Mouse (Mus musculus) right cerebral cortex, postnatal 36 days (tissue): Measurements from ENCODE around the gene Pdap1.
"Not testable (repeated sequence)": the region's sequence is repeated elsewhere in the genome, so short reads cannot be mapped to it uniquely, and the experiment has no call there.

ENCODE experiments used
- DNase-seq, 2 experiments: peaks; one replicate each; pipeline ENCODE4 v3.0.0; 2022; ENCODE audit warnings: low spot score in 2 of 2, mixed read lengths in 1 of 2

Gene Pdap1

DNA sequence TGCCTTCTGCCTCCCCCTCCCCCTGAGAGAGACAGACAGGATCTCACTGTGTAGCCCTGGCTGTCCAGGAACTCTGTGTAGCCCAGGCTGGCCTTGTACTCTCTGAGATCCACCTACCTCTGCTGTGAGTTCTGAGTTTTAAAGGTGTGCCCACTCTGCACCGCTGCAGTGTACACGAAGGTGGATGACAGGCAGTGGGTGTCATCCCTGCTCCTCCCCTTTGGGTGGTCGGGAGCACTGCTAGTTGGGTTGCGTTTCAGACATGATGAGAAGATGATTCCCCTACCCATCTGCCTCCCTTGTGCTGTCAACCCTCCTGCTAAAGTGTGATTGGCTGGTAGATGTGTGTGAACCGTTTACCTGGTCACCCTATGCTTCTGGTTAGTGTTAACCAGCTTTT is 21.6 kb downstream of the Pdap1 start:
- DNase-seq: no peak

DNA sequence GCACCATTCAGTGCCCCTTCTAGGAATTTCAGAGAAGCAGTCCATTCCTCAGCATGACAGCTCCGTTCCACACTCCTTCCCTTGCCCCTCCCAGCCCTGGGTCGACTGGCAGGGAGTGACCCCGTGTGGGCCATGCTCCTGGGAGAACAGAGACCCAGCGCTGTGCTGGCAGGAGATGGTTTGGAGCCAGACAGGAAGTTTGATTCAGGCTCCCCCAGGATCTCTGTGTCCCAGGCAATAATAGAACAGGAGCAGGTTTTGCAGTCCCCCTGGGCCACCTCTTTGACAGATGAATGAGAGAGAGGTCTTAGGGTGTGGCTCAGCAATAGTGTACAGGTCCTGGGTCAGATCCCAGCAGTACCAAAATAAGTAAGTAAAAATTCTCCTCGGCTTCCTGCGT is 22.0 kb downstream of the Pdap1 start:
- no peak for DNase-seq

DNA sequence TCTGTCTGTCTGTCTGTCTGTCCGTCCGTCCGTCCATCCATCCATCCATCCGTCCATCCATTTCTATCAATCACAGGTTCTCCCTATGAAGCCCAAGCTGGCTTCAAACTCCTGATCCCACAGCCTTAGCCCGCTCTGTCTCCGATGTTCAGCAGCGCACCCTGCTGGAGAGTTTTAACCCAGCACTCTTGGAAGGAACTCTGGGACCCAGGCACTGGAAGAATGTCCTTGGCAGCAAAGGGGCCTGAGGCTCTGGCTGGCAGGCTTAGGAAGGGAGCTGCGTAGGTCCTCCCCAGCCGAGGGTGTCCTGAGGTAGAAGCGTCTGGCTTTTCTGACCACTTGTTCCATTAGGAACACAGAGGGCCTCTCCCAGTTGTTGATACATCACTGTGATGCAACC is 23.1 kb downstream of the Pdap1 start:
- DNase-seq: no peak

DNA sequence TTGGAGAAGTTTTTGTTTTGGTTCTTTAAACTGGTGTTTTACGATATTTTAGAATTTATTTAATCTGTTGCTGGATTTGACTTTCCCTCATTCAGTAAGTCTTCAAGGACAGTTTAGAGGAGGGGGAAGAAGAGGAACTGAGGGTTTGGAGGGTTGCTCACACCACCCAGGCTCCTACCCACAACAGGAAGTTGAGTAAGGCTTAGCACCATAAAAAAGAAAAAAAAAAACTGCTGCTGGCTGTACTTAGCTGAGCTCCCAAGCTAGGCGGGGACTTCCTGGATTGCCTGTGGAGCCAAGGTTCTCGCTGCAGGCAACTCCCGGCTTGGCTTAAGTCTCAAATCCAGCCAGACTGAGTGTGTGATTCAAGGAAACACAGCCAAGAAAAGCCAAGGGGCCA is 23.7 kb downstream of the Pdap1 start:
- no peak for DNase-seq

DNA sequence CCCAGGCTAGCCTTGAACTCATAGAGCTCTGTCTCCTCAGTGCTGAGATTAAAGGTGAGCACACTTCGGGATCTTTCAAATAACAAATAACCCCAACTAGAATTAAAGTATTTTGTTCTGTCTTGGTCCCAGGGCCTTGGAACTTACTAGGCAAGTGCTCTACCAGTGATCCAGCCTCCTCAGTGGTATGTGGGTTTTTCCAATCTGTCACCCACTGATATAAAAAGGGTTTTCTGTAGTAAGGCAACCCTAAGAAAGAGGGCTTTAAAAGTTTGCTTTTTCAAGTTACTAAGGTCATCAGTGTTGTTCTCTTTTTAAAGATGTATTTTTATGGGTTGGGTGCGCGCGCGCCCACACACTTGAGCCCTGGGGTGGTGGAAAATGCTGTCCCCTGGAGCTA is 24.3 kb downstream of the Pdap1 start:
- no peak for DNase-seq

DNA sequence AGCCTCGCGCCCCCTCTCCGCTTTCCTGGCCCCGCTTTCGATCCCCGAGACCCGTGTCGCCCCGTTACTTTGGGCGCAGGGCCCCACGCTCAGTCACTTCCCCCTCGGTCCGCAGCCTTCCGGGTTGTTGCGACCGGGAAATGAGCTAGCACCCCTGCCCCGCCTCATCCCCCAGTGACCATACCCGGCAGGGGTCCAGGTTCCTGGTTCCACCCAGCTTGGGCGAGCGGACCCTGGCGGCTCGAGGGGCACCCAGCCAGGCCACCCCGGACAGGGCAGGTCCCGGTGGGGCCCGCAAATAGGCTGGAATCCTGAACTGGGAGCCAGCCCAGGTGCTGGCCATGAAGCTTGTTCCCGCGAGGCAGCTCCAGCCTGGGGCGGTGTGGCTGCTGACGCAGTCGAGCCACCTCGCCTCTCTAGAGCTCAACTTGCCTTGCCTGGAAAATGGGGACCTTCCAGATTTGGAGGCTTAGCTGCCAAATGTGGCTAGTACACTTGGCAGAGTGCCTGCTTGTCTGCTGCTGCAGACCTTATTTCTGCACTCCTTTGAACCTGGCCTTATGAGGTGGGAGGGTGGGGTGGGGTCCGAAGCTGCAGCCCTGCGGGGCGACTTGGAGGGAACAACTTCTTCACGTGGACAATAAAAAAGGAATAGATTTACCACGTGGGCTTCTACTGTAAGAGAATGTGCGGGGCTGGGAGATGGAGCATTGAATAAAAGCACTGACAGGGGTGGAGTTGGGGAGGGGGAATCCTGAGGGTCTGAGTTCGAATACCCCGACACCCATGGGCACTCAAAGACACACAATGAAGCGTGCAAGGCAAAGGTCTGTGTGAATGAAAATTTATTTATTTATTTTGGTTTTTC is 25.2 kb downstream of the Pdap1 start:
- DNase-seq: no peak

DNA sequence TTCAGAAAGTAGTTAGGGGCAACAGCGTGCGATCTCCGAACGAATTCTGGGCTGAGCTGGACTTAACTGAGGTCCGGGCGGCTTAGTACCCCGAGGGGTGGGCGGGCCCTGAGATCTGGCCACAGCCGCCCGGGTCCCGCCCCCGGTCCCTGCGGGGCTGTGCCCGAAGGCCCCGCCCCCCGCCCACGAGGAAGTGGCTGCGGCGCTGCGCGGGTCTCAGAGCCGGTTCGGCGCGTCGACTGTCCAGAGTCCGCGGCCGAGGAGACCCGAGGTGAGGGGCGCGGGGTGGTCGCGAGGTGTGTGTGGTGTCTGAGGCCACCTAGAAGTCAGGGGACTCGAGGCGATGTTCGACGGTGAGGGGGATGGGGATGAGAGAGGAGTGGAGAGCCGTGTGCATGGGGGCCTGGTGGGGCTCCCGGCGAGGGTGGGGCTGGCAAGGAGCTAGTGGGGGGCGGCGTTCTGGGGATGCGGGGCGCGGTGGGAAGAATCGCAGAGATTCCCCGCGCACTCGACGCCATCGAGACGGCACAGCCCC is 25.9 kb downstream of the Pdap1 start, which contains the start of gene Arpc1b:
Gene Arpc1b, plus strand, starts transcription at position 145 of the 535 bp plus-strand sequence.
- no peak for DNase-seq

DNA sequence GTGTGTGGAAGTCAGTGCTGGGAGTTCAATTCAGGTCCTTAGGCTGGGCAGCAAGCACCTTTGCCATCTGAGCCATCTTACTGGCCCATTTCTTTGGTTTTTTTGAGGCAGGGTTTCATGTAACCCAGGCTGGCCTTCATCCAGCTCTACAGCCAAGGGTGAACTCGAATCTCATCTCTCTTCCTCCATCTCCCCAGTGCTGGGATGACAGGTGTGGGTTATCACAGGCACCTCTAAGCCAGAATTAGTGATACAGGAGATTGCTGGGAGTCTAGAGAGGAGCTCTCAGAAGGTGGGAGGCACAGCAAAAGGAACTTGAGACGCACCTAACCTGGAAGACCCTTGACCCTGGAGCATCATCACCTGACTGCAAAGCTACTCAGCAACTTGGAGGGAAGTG is 26.6 kb downstream of the Pdap1 start:
- DNase-seq: no peak

DNA sequence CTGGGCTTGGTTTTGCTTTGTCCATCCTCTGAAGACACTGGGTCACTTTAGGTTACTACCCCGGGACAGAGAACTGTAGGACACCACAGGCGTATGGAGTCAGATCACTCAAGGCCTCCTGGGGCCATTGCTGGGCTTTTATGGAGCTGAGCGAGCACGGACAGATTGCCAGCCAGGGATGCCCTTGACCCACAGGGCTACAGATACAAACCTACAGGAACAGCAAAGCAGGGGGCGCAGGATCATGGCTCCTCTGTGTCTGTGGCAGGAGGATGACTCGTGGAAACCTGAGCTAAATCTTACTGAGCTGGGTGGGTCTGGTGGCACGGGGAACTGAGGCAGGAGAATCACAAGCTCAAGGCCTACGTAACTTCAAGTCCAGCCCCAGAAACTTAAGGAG is 27.5 kb downstream of the Pdap1 start:
- no peak for DNase-seq

DNA sequence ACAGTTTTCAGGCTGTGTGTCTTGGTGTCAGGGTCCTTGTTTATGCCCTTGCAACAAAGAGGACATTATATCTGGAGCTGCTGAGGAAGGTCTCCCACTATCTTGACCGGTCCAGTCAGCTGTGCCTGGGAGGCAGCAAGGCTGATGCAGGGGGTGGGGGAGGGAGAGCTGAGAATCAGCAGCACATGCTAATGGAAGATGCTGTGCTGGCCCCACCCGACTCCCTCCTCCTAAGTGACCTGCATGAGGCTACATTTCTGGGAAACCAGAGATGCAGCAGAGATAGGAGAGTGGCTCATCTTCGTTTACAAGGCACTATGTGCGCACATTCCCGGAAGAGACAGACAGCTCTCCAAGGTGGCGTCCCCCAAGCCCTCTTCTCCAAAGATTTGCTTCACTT is 29.6 kb downstream of the Pdap1 start:
- DNase-seq: no peak

DNA sequence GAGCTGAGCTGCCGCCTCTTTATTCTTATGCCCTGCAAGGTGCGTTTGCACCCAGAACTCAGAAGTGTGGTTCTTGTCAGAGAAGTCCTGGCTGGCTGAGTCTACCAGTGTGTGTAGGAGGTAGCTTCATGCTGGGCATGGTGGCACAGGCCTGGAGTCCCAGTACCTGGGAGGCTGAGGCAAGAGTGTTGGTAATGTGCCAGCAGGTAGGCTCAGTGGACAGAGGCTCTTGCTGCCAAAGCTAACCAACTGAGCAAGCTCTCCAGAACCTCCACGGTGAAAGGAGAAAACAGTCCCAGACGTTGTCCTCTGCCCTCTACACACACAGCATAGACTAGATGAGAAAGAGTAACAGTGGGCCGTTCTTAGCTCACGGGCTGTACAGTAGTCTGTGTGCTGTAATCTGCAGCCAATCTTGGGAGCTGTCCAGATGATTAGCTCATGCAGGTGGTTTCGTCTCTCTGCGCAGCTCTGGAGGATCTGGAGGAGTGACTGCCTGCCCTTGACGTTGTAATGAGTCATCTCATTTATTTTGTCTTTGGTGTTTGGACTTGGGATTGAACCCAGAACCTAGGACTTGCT is 34.3 kb downstream of the Pdap1 start:
- DNase-seq: no peak

DNA sequence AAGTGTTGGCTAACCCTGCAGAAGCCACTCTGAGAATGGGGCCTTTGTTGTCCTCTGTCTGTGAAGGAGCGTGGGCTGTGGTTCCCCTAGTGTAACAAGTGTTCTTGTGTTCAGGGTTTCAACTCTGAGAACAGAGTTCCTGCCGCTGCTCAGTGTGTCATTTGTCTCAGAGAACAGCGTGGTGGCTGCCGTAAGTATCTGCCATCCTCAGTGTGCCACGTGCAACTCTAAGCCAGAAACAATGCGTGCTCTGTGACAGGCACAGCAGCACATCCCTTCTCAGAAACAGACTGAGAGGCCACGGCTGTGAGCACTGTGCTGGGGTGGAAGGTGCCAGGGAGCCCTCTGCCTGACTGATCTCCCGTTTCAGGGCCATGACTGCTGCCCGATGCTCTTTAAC is 35.7 kb downstream of the Pdap1 start:
- no peak for DNase-seq

DNA sequence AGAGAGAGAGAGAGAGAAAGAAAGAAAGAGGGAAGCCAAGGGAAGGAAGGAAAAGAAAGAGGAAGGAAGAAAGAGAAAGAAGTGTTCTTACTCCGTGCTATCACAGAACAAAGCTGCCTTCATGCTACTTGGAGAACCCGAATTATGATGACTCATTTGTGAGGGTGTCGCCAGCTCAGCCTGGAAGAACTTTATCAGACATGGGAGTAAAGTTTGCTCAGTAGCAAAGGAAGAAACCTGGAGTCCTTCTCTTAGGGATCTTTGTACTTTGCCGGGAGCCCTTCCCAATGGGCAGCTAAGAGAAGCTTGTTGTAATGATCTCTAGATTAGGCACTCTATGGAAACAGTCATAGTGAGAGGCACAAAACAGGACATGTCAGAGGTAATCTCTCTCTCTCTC is 37.3 kb downstream of the Pdap1 start:
- no peak for DNase-seq

DNA sequence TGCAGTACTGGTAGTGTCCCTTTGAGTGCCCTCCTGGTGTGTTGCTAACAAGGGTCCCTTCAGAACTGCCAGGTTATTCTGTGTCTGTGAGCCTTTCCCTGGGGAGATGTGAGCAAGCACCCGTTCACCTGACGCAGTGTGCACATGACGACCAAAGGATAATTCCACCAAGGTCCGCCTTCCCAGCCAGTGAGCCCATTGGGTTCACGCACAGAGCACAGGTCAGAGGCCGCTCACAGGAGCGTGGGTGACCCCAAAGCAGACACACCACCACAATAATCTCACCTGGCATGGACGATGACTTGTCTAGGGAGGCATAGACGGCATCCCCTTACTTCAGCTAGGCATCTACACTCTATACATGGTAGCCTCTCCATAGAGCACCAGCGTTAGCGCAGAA is 38.6 kb downstream of the Pdap1 start:
- DNase-seq: not testable (repeated sequence)

DNA sequence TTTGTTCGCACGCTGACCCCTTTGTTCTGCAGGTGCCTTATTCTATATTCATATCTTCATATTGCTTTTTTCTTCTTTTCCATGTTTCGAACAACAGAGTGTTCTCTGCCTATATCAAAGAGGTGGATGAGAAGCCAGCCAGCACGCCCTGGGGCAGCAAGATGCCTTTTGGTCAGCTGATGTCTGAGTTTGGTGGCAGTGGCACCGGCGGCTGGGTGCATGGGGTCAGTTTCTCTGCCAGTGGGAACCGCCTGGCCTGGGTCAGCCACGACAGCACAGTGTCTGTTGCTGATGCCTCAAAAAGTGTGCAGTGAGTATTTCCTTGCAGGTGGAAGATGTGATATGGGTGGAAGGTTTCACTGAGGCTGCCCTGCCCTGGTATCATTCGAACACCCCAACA is 39.1 kb downstream of the Pdap1 start:
- DNase-seq: no peak

DNA sequence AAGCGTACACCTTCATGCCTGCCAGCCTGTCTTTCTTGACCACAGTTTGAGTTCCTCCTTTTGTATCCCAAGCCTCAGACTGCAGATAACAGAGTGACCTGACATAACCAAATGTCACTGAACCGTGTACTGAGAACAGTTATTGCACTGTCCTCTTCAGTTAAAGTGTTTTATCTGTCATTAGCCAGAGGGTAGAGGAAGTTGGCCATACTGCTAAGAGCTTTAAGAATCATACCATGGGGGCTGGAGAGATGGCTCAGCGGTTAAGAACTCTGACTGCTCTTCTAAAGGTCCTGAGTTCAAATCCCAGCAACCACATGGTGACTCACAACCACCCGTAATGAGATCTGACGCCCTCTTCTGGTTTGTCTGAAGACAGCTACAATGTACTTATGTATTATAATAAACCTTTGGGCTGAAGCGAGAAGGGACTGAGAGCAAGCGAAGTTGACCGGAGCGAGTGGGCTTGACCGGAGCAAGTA is 41.7 kb downstream of the Pdap1 start:
- DNase-seq: no peak

DNA sequence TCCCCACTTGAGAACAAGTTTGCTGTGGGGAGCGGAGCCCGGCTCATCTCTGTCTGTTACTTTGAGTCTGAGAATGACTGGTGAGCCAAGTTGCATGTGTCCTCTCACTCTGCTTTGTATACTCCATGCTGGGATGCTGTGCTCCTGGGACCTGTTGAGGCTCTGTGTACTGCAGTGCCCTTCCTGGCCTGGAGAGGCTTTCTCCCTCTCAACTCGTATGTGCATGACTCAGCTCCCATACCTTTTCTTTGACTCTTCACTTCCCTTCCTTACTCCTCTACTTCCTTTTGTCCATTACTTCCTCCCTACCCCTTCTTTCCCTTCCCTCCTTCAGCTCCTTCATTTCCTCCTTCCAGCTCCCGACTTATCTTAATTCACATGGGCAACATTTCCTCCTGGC is 43.8 kb downstream of the Pdap1 start:
- no peak for DNase-seq

DNA sequence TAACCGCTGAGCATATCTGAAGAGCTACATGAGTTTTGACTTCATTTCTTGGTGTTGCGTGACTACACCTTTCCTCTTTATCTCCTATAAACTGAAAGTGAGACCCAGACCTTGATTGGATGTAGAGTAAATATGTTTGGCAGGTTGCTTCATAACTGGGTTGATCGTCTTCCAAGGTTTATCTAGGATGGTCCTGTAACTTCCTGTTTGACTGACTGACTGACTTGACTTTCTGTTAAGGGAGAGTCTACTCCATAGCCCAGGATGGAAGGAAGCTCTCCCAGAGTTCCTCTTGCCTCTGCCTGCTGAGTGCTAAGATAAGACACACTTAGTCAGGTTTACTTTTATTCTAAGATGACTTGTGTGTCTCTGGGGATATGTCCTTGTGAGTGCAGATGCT is 50.2 kb downstream of the Pdap1 start:
- DNase-seq: no peak

DNA sequence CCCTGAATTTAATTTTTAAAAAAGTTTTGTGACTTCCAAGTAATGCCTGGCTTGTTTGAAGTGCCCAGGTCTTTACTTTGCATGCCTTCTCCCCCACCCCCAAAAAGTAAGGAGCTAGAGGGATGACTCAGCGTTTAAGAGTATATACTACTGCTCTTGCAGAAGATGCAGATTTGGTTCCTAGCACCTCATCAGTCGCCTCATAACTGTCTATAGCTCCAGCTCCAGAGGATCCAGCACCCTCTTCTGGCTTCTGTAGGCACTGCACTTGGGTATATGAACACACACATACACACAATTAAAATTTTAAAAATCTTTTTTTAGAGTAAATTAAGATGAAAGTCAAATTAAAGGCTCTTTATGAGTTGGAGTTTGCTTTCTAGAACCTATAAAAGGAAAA is 51.9 kb downstream of the Pdap1 start:
- no peak for DNase-seq

DNA sequence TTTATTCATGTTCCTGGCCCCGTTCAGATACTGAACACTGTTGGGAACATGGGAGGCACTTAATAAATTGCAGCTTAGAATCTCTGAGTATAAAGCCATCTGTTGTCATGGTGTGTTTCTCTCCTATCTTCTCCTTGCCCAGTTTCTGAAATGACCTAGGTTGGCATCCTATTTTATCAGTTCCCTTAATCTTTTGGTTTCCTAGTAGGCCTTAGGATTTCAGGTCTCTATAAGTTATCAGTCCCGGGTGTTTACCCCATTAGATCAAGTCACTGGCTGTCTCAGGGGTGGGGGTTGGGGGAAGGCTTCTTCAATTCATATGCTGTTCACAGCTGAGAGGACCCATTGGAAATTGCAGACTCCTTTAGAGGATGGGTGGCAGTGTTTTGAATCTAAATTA is 55.2 kb downstream of the Pdap1 start:
- no peak for DNase-seq

DNA sequence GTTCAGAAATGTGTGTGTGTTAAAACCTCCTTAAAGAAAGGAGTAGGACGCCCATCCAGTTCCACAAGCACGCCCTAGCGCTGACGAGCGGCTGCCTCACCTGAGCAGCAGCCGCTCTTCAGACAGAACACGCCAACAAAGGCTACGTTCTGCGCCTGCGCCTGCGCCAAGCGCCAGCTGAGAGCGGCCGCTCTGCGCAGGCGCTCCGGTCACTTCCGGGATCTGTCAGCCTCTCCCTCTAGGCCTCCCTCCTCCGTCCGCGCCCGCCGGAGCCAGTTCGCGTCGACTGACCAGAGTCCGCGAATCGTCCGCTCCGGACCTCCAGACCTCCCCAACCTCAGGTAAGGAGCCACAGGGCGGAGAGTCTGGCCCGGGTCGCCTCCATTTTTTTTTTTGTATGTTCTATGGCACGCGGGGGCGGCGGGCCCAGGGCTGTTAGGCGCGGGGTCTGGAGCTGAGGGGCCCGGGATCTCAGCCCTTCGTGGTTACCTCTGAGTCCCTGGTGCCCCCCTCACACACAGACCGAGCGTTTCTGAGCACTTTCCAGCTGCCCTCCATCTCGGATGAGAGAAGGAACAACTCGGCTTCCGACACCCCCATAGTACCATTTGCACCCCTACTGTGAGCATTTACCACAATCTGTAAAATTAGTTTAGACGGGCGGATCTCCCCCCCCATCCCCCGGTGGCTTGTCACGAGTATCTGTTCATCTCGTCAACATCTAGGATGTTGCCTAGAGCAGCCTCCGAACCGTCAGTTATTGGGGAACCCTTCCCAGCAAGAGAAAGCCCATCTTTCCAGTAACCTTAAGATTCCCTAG is 56.2 kb downstream of the Pdap1 start, which contains the start of the genes Arpc1a and Kpna7:
Gene Arpc1a, plus strand, starts transcription at position 199 of the 820 bp plus-strand sequence.
Gene Kpna7, minus strand, starts transcription at position 399 of the 820 bp plus-strand sequence.
- peak; percentile 86 to 89 for DNase-seq

DNA sequence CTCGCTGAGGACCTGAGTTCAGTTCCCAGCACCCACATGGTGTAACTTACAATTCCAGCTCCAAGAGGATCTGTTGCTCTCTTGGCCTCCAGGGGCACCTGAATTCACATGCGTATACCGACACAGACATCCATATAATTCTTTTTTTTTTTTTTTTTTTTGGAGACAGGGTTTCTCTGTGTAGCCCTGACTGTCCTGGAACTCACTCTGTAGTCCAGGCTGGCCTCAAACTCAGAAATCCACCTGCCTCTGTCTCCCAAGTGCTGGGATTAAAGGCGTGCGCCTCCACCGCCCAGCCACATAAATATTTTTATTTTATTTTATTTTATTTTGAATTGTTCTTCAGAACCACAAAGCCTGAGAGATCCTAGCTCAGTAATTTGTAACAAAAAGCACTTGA is 56.8 kb downstream of the Pdap1 start:
- DNase-seq: not testable (repeated sequence)
